Mouse (Mus musculus) CH12.LX (cell line): ENCODE measurements around the gene Cyp4x1. TPM values are rescaled to one million over a fixed set of nuclear protein-coding genes. Genes with fewer than 3 reads are reported as not detected.

Experiments used
- DNase-seq: peaks from one replicate; pipeline ENCODE4 v3.0.0-alpha.2; 2013; ENCODE audit errors: extremely low read depth
- H3K27ac ChIP-seq: 2 replicates; pipeline ENCODE4 v1.5.1; 2012; ENCODE audit warnings: low read depth, mild to moderate bottlenecking, control low read depth, moderate library complexity; ENCODE audit not compliant: insufficient read depth
- H3K27me3 ChIP-seq: replicated peaks from 2 replicates; pipeline ENCODE3; 2012; ENCODE audit warnings: inconsistent platforms
- H3K36me3 ChIP-seq, 2 experiments: replicated peaks in 1 of 2; 2 replicates each; pipeline versions ENCODE3 to v1.6.1; 2012; ENCODE audit warnings: inconsistent platforms in 1 of 2, low read length in 1 of 2, mild to moderate bottlenecking in 1 of 2, mixed read lengths in 1 of 2, moderate library complexity in 1 of 2; ENCODE audit not compliant: control insufficient read depth in 1 of 2, insufficient read depth in 1 of 2
- H3K4me1 ChIP-seq, 2 experiments: 2 replicates each; pipeline ENCODE4 v1.6.1; 2012; ENCODE audit warnings: inconsistent platforms in 1 of 2, moderate library complexity in 1 of 2; ENCODE audit not compliant: insufficient read depth in 2 of 2, control insufficient read depth in 1 of 2
- H3K4me2 ChIP-seq: 2 replicates; pipeline ENCODE4 v1.6.1; 2012; ENCODE audit warnings: low read depth, mild to moderate bottlenecking, control low read depth; ENCODE audit not compliant: poor library complexity, insufficient read depth, severe bottlenecking
- H3K4me3 ChIP-seq, 3 experiments: fragments of 150-350 bp in 1 of 3; sonication (generic) in 1 of 3; replicated peaks in 1 of 3; 2 replicates each; pipeline versions ENCODE3 to v1.5.1; 2011 to 2012; ENCODE audit warnings: low read depth in 2 of 3, low read length in 2 of 3, mild to moderate bottlenecking in 2 of 3, moderate library complexity in 2 of 3, control low read depth in 1 of 3, improper control_type of control experiment in 1 of 3, inconsistent platforms in 1 of 3, mixed read lengths in 1 of 3; ENCODE audit not compliant: poor library complexity in 1 of 3
- H3K79me2 ChIP-seq: replicated peaks from 2 replicates; pipeline ENCODE4 v1.6.1; 2012; ENCODE audit warnings: mild to moderate bottlenecking, moderate library complexity; ENCODE audit not compliant: control insufficient read depth, poor library complexity, insufficient read depth, severe bottlenecking; ENCODE audit errors: extremely low read depth
- H3K9ac ChIP-seq: 2 replicates; pipeline ENCODE4 v1.6.1; 2012; ENCODE audit warnings: low read depth, mild to moderate bottlenecking, control low read depth, moderate library complexity; ENCODE audit not compliant: insufficient read depth
- H3K9me3 ChIP-seq: replicated peaks from 2 replicates; pipeline ENCODE3; 2012; ENCODE audit warnings: low read length, inconsistent platforms, mixed read lengths
- BHLHE40 ChIP-seq: IDR thresholded peaks from 2 replicates; pipeline ENCODE4 v1.6.1; 2011; ENCODE audit warnings: mild to moderate bottlenecking, low read depth, low read length, improper control_type of control experiment
- CHD1 ChIP-seq: IDR thresholded peaks from 2 replicates; pipeline ENCODE4 v1.6.1; 2012; ENCODE audit warnings: low read depth, low read length, improper control_type of control experiment, inconsistent platforms
- CTCF ChIP-seq, 2 experiments: IDR thresholded peaks in 1 of 2; conservative IDR thresholded peaks in 1 of 2; 2 replicates each; pipeline ENCODE4 v1.5.1; 2011 to 2012; ENCODE audit warnings: low read depth in 2 of 2, low read length in 2 of 2, improper control_type of control experiment in 1 of 2, inconsistent platforms in 1 of 2, mild to moderate bottlenecking in 1 of 2, moderate library complexity in 1 of 2
- ELF1 ChIP-seq: IDR thresholded peaks from 2 replicates; pipeline ENCODE4 v1.6.1; 2014; ENCODE audit warnings: low read depth, mild to moderate bottlenecking, inconsistent platforms, low read length, improper control_type of control experiment
- HCFC1 ChIP-seq: IDR thresholded peaks from 2 replicates; pipeline ENCODE4 v1.6.1; 2012; ENCODE audit warnings: low read depth, mild to moderate bottlenecking, inconsistent platforms, low read length, improper control_type of control experiment
- IRF4 ChIP-seq: IDR thresholded peaks from 2 replicates; pipeline ENCODE4 v1.6.1; 2014; ENCODE audit warnings: low read depth, mild to moderate bottlenecking, inconsistent platforms, low read length, improper control_type of control experiment
- JUND ChIP-seq: conservative IDR thresholded peaks from 2 replicates; pipeline ENCODE4 v1.6.1; 2011; ENCODE audit warnings: low read depth, low read length, improper control_type of control experiment
- KAT2A ChIP-seq: IDR thresholded peaks from 2 replicates; pipeline ENCODE4 v1.6.1; 2012; ENCODE audit warnings: low read length, improper control_type of control experiment, inconsistent platforms; ENCODE audit not compliant: insufficient replicate concordance
- MAFK ChIP-seq: IDR thresholded peaks from 2 replicates; pipeline ENCODE4 v1.6.1; 2011; ENCODE audit warnings: low read length, improper control_type of control experiment; ENCODE audit not compliant: insufficient replicate concordance
- MAZ ChIP-seq: IDR thresholded peaks from 2 replicates; pipeline ENCODE4 v1.6.1; 2012; ENCODE audit warnings: low read depth, mild to moderate bottlenecking, inconsistent platforms, low read length, improper control_type of control experiment, moderate library complexity
- MYC ChIP-seq: IDR thresholded peaks from 2 replicates; pipeline ENCODE4 v1.6.1; 2011; ENCODE audit warnings: low read depth, mild to moderate bottlenecking, improper control_type of control experiment, low read length
- NRF1 ChIP-seq: IDR thresholded peaks from 2 replicates; pipeline ENCODE4 v1.6.1; 2014; ENCODE audit warnings: low read depth, mild to moderate bottlenecking, inconsistent platforms, low read length, improper control_type of control experiment, moderate library complexity
- PAX5 ChIP-seq: IDR thresholded peaks from 2 replicates; pipeline ENCODE4 v1.6.1; 2012; ENCODE audit warnings: low read length, inconsistent platforms, mixed read lengths
- RAD21 ChIP-seq: IDR thresholded peaks from 2 replicates; pipeline ENCODE4 v1.6.1; 2011; ENCODE audit warnings: low read depth, mild to moderate bottlenecking, low read length, improper control_type of control experiment, moderate library complexity
- RCOR1 ChIP-seq: conservative IDR thresholded peaks from 2 replicates; pipeline ENCODE4 v1.6.1; 2012; ENCODE audit warnings: low read depth, mild to moderate bottlenecking, inconsistent platforms, low read length, improper control_type of control experiment
- TCF12 ChIP-seq: IDR thresholded peaks from 2 replicates; pipeline ENCODE4 v1.6.1; 2014; ENCODE audit warnings: low read depth, mild to moderate bottlenecking, inconsistent platforms, low read length, improper control_type of control experiment
- UBTF ChIP-seq: IDR thresholded peaks from 2 replicates; pipeline ENCODE4 v1.6.1; 2012; ENCODE audit warnings: low read depth, mild to moderate bottlenecking, inconsistent platforms, low read length, improper control_type of control experiment, moderate library complexity
- USF1 ChIP-seq: IDR thresholded peaks from 2 replicates; pipeline ENCODE4 v1.6.1; 2014; ENCODE audit warnings: low read depth, mild to moderate bottlenecking, inconsistent platforms, low read length, improper control_type of control experiment
- USF2 ChIP-seq: conservative IDR thresholded peaks from 2 replicates; pipeline ENCODE4 v1.6.1; 2011; ENCODE audit warnings: low read depth, low read length, improper control_type of control experiment
- ZKSCAN1 ChIP-seq: IDR thresholded peaks from 2 replicates; pipeline ENCODE4 v1.6.1; 2012; ENCODE audit warnings: low read depth, inconsistent platforms, low read length, improper control_type of control experiment, borderline replicate concordance
- ZNF384 ChIP-seq: IDR thresholded peaks from 2 replicates; pipeline ENCODE4 v1.6.1; 2012; ENCODE audit warnings: low read depth, low read length, improper control_type of control experiment, inconsistent platforms
- dilution Hi-C: fragments of 300-500 bp; cut with MboI; formaldehyde crosslinking; loops from 2 replicates; pipeline ENCODE4 v1.14.3; 2020; ENCODE audit warnings: low sequenced_read_pairs; ENCODE audit not compliant: extremely low pct_unique_long_range_greater_than_20kb, extremely low pct_ligation_motif_present
- in situ Hi-C: fragments of 300-500 bp; cut with MboI; formaldehyde crosslinking; loops from 3 replicates; pipeline ENCODE4 v1.14.3; 2019; ENCODE audit warnings: low sequenced_read_pairs, low pct_ligation_motif_present, low pct_unique_long_range_greater_than_20kb, mixed read lengths
- polyA plus RNA-seq: library from polyadenylated mRNA; unstranded; fragments of >175 nt; gene quantifications from 2 replicates; pipeline ENCODE4 v1.2.1, GENCODE M21; 2012; ENCODE audit warnings: low read depth; ENCODE audit not compliant: insufficient read length
- total RNA-seq, 2 experiments: library from RNA; depleted of rRNA; stranded (reverse); fragments of 300-350 nt in 1 of 2; fragments of >200 nt in 1 of 2; gene quantifications; 2 replicates each; pipeline ENCODE4 v1.2.3; 2012 to 2014

Cyp4x1 gene
- total and polyA plus RNA-seq, 3 experiments = 0.07 TPM; not detected in 2

DNA sequence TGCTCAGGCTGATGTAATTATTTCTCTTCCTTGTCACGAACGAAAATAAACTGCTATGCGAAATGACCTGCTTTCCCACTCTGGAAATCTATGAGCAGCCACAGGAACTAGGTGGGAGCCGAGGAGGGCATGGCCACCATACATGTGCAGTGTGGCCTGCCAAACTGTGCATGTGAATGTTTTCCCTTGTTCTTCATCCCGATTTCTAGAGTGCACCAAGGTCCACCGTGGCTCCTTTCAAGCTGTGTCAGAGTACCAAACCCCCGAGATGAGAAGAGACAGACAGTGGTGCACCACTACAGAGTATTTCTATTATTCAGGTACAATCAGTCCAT lies 182 bp upstream of the Cyp4x1 start:
- Histone ChIP-seq H3K4me3 (no peak overlapping the region), H3K79me2 (no peaks in the 10 kb centered on the region), H3K4me1 (no peaks in the 10 kb centered on the region), H3K36me3 (no peaks in the 10 kb centered on the region), H3K27ac (no peak overlapping the region), H3K4me2 (no peak overlapping the region)
- no peak for DNase-seq
- in situ Hi-C loops = no loop called here
- TF ChIP-seq JUND (no peak), USF1 (no peak), ZKSCAN1 (no peak), MAZ (no peak), ELF1 (no peak)
- TF ChIP-seq, all 38 proteins: peak for 0
- dilution Hi-C loops = no loop called here
- Histone ChIP-seq H3K27me3 (peaks cover 53% of the 10 kb centered on the region), H3K9ac (no peak overlapping the region), H3K9me3 (no peaks in the 10 kb centered on the region)

DNA sequence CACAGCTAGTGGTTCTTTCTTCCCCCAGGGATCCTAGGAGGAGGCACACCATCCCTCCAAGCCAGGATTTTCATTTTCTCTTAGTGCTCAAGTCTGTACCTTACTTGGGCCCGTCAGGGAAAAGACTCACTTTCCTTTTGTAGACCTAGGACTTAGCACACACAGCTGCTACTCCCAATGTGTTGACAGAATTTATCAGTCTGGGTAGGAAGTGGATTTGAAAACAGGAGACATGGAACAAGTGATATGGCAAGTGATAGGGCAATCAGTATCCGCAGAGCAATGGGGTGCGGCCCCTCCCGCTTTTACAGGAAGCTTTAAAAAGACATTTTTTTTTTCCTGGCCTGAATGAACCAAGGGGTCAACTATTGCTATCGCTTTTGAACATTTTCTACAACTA lies 996 bp downstream of the Cyp4x1 start:
- dilution Hi-C loops (no loop called here), in situ Hi-C loops (no loop called here)
- TF ChIP-seq UBTF = no peak
- TF ChIP-seq BHLHE40 = no peak
- no peak for TF ChIP-seq RAD21
- TF ChIP-seq IRF4 = no peak
- no peak for TF ChIP-seq MYC
- TF ChIP-seq RCOR1 = no peak
- no peak for TF ChIP-seq MAFK
- TF ChIP-seq JUND = no peak
- no peak for TF ChIP-seq CHD1
- no peak for TF ChIP-seq HCFC1
- no peak for TF ChIP-seq ZNF384
- no peak for DNase-seq
- H3K4me2 ChIP-seq = no peak overlapping the region
- H3K4me1 ChIP-seq = no peaks in the 10 kb centered on the region
- H3K27me3 ChIP-seq = peaks cover 55% of the 10 kb centered on the region
- no peaks in the 10 kb centered on the region for H3K79me2 ChIP-seq
- no peak overlapping the region for H3K27ac ChIP-seq
- no peaks in the 10 kb centered on the region for H3K36me3 ChIP-seq
- H3K4me3 ChIP-seq = no peak overlapping the region
- no peak overlapping the region for H3K9ac ChIP-seq
- no peaks in the 10 kb centered on the region for H3K9me3 ChIP-seq

GRCm38 (mm10) chr4:115124713-115125112 lies 9.4 kb downstream of the Cyp4x1 start:
- Histone ChIP-seq H3K4me3 (no peak overlapping the region), H3K9me3 (no peaks in the 10 kb centered on the region), H3K9ac (no peak overlapping the region), H3K27me3 (peaks cover 74% of the 10 kb centered on the region), H3K27ac (no peak overlapping the region), H3K4me2 (no peak overlapping the region), H3K79me2 (no peaks in the 10 kb centered on the region), H3K36me3 (no peaks in the 10 kb centered on the region), H3K4me1 (no peaks in the 10 kb centered on the region)
- no peak for DNase-seq
- in situ Hi-C loops = no loop called here
- dilution Hi-C loops = no loop called here
- TF ChIP-seq KAT2A = no peak
- TF ChIP-seq TCF12 = no peak
- no peak for TF ChIP-seq USF2
- no peak for TF ChIP-seq NRF1
- no peak for TF ChIP-seq BHLHE40
- TF ChIP-seq MYC = peak; percentile 68; the same call in 1 of the 2 replicates
- TF ChIP-seq PAX5 = no peak
- peak in 1 of 2 experiments; percentile 47; a peak in 2 of 4 replicates for TF ChIP-seq CTCF (conservative IDR thresholded peaks at IDR 0.05 in 1 of 2, IDR thresholded peaks at IDR 0.05 in 1 of 2; ENCODE audit: low read depth in 2 of 2, low read length in 2 of 2)
- no peak for TF ChIP-seq RCOR1
- TF ChIP-seq ELF1 = no peak
- TF ChIP-seq, all 38 proteins: peak for 2
